Mouse (Mus musculus): ENCODE measurements at regions not wholly inside any gene's neighbourhood (a gene's known extent, or its start where the extent isn't known, plus 50 kb on each side); places are given as distances from the start of the nearest gene placed in this dataset.

GRCm38 (mm10) chr8:44656031-44656430 lies 279.2 kb upstream of the Fat1 start:
- Histone ChIP-seq H3K27me3 (ENCODE audit: control insufficient read depth, insufficient read depth, low read length) (no peaks in the 10 kb centered on the region), H3K4me1 (replicated peaks; ENCODE audit: control insufficient read depth in 2 of 2, insufficient read depth in 2 of 2, low read length in 1 of 2) (no peaks in the 10 kb centered on the region), H3K9ac (replicated peaks) (no peak overlapping the region), H3K27ac (no peak overlapping the region), H3K9me3 (ENCODE audit: control insufficient read depth, low read length) (no peaks in the 10 kb centered on the region), H3K36me3 (replicated peaks; ENCODE audit: control insufficient read depth, insufficient read depth, low read depth) (no peaks in the 10 kb centered on the region), H3K4me3 (ENCODE audit: insufficient read depth in 1 of 2, low read depth in 2 of 2, low read length in 2 of 2) (no peak overlapping the region), H3K4me2 (ENCODE audit: low read depth) (no peak overlapping the region)
- no peak for DNase-seq (ENCODE audit: low read depth in 3 of 3, low spot score in 3 of 3)
- no peak for ATAC-seq (ENCODE audit: insufficient read depth)
- TF ChIP-seq CTCF (IDR thresholded peaks at IDR 0.05; ENCODE audit: low read depth) (no peak), EP300 (IDR thresholded peaks at IDR 0.05; ENCODE audit: low read depth) (no peak)

DNA sequence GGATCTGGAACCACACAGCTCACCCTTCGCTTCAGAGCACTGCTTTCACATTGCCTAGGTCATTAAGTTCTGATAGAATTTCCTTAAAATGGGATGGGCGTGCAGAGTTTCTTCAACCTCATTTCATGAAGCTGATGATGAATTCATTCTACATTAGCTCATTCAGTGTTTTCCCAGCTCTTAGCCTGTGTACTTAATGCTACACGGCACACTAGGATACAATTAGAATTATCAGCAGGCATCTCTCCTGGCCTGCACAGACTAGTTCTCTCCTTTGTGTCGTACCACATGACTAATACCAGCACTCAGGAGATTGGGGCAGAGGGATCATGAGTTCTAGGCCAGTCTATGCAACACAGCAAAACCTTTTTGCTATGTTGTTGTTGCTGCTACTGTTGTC lies 278.8 kb upstream of the Fat1 start:
- WGBS (ENCODE audit: insufficient replicate concordance): 63% methylated on average over 4 of the region's 4 CpGs
- no peaks in the 10 kb centered on the region for H3K27me3 ChIP-seq (ENCODE audit: control insufficient read depth, insufficient read depth, low read length)
- no peaks in the 10 kb centered on the region for H3K4me1 ChIP-seq (replicated peaks; ENCODE audit: control insufficient read depth in 2 of 2, insufficient read depth in 2 of 2, low read length in 1 of 2)
- DNase-seq (ENCODE audit: low read depth in 3 of 3, low spot score in 3 of 3) (no peak), ATAC-seq (ENCODE audit: insufficient read depth) (no peak)
- no peak for TF ChIP-seq EP300 (IDR thresholded peaks at IDR 0.05; ENCODE audit: low read depth)
- no peak for TF ChIP-seq CTCF (IDR thresholded peaks at IDR 0.05; ENCODE audit: low read depth)
- no peak overlapping the region for H3K27ac ChIP-seq
- no peaks in the 10 kb centered on the region for H3K36me3 ChIP-seq (replicated peaks; ENCODE audit: control insufficient read depth, insufficient read depth, low read depth)
- H3K9ac ChIP-seq (replicated peaks): no peak overlapping the region
- no peak overlapping the region for H3K4me3 ChIP-seq (ENCODE audit: insufficient read depth in 1 of 2, low read depth in 2 of 2, low read length in 2 of 2)
- no peaks in the 10 kb centered on the region for H3K9me3 ChIP-seq (ENCODE audit: control insufficient read depth, low read length)
- no peak overlapping the region for H3K4me2 ChIP-seq (ENCODE audit: low read depth)

DNA sequence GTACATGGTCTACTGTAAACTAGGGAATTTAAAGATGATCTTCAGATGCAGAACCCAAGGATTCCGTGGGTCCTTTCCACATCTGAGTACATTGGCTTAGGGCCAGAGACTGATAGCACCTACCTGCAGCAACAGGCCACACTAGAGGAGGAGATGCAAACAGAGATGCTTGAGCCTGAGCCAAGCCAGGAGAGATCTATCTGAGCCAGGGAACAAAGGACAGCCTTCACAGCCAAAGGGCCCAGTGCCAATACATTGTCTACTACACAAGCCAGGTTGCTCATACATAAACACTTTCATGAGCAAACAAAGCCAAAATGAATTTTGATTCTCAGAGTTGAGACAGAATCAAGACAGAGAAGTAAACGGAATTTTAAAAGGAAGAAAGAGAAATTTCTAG lies 273.6 kb upstream of the Fat1 start:
- no peak overlapping the region for H3K4me3 ChIP-seq (ENCODE audit: insufficient read depth in 1 of 2, low read depth in 2 of 2, low read length in 2 of 2)
- no peak overlapping the region for H3K4me2 ChIP-seq (ENCODE audit: low read depth)
- WGBS (ENCODE audit: insufficient replicate concordance): 39% methylated on average over 2 of the region's 2 CpGs
- no peak overlapping the region for H3K9ac ChIP-seq (replicated peaks)
- no peaks in the 10 kb centered on the region for H3K27me3 ChIP-seq (ENCODE audit: control insufficient read depth, insufficient read depth, low read length)
- TF ChIP-seq EP300 (IDR thresholded peaks at IDR 0.05; ENCODE audit: low read depth): no peak
- no peak for TF ChIP-seq CTCF (IDR thresholded peaks at IDR 0.05; ENCODE audit: low read depth)
- H3K4me1 ChIP-seq (replicated peaks; ENCODE audit: control insufficient read depth in 2 of 2, insufficient read depth in 2 of 2, low read length in 1 of 2): no peaks in the 10 kb centered on the region
- no peak for ATAC-seq (ENCODE audit: insufficient read depth)
- no peak overlapping the region for H3K27ac ChIP-seq
- no peaks in the 10 kb centered on the region for H3K9me3 ChIP-seq (ENCODE audit: control insufficient read depth, low read length)
- no peak for DNase-seq (ENCODE audit: low read depth in 3 of 3, low spot score in 3 of 3)
- H3K36me3 ChIP-seq (replicated peaks; ENCODE audit: control insufficient read depth, insufficient read depth, low read depth): no peaks in the 10 kb centered on the region

GRCm38 (mm10) chr8:44687126-44687525 lies 248.1 kb upstream of the Fat1 start:
- ATAC-seq (ENCODE audit: insufficient read depth) (no peak), DNase-seq (ENCODE audit: low read depth in 3 of 3, low spot score in 3 of 3) (no peak)
- 81% methylated on average over 9 of the region's 9 CpGs for WGBS (ENCODE audit: insufficient replicate concordance)
- no peak overlapping the region for H3K27ac ChIP-seq
- no peak overlapping the region for H3K4me2 ChIP-seq (ENCODE audit: low read depth)
- H3K9me3 ChIP-seq (ENCODE audit: control insufficient read depth, low read length): no peaks in the 10 kb centered on the region
- no peak overlapping the region for H3K9ac ChIP-seq (replicated peaks)
- TF ChIP-seq EP300 (IDR thresholded peaks at IDR 0.05; ENCODE audit: low read depth) (no peak), CTCF (IDR thresholded peaks at IDR 0.05; ENCODE audit: low read depth) (no peak)
- no peak overlapping the region for H3K4me3 ChIP-seq (ENCODE audit: insufficient read depth in 1 of 2, low read depth in 2 of 2, low read length in 2 of 2)
- H3K36me3 ChIP-seq (replicated peaks; ENCODE audit: control insufficient read depth, insufficient read depth, low read depth): no peaks in the 10 kb centered on the region
- H3K27me3 ChIP-seq (ENCODE audit: control insufficient read depth, insufficient read depth, low read length): no peaks in the 10 kb centered on the region
- H3K4me1 ChIP-seq (replicated peaks; ENCODE audit: control insufficient read depth in 2 of 2, insufficient read depth in 2 of 2, low read length in 1 of 2): no peaks in the 10 kb centered on the region

DNA sequence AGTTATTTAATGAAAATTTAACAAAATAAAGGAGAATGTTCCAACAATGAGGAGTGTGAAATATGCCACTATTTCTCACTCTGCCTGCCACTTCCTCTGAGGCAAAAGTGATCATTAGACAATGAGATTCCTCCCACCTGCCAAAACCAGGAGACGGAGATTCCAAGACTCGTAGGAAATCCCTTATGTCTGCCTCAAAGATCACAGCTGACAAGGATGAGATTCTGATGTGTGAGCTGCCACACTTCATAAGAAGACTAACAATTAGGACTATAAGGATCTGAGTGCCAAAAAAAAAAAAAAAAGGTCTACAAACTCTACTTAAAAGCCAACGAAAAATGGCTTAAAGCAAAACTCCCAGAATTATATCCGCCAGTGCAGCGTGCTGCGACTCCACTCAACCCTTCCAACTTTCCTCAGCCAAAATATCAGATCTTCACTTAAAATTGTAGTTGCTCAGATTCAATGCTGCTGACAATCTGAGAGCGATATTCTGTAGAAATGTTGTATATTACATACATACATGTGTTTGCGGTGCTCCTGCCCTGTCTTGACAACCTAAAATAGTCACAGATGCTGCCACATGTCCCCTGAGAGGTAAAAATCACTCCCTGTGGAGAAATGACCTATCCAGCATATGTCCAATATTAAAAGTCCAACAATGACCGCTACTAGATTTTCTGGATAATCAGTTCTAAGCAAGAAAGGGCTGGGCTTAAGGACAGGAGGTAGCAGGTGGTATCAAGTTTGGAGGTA lies 245.2 kb upstream of the Fat1 start:
- no peak overlapping the region for H3K27ac ChIP-seq
- no peak for DNase-seq (ENCODE audit: low read depth in 3 of 3, low spot score in 3 of 3)
- TF ChIP-seq CTCF (IDR thresholded peaks at IDR 0.05; ENCODE audit: low read depth): no peak
- TF ChIP-seq EP300 (IDR thresholded peaks at IDR 0.05; ENCODE audit: low read depth): no peak
- H3K36me3 ChIP-seq (replicated peaks; ENCODE audit: control insufficient read depth, insufficient read depth, low read depth): no peaks in the 10 kb centered on the region
- H3K9ac ChIP-seq (replicated peaks): no peak overlapping the region
- no peaks in the 10 kb centered on the region for H3K4me1 ChIP-seq (replicated peaks; ENCODE audit: control insufficient read depth in 2 of 2, insufficient read depth in 2 of 2, low read length in 1 of 2)
- H3K4me3 ChIP-seq (ENCODE audit: insufficient read depth in 1 of 2, low read depth in 2 of 2, low read length in 2 of 2): no peak overlapping the region
- H3K4me2 ChIP-seq (ENCODE audit: low read depth): no peak overlapping the region
- H3K27me3 ChIP-seq (ENCODE audit: control insufficient read depth, insufficient read depth, low read length): no peaks in the 10 kb centered on the region
- ATAC-seq (ENCODE audit: insufficient read depth): no peak
- H3K9me3 ChIP-seq (ENCODE audit: control insufficient read depth, low read length): no peaks in the 10 kb centered on the region
- 67% methylated on average over 9 of the region's 9 CpGs for WGBS (ENCODE audit: insufficient replicate concordance)

All from liver, embryonic 14.5 days (tissue).